Mouse (Mus musculus) stomach, embryonic 15.5 days (tissue): ENCODE data around the gene Olfr1394. TPM values are rescaled to one million over a fixed set of nuclear protein-coding genes. Genes with fewer than 3 reads are reported as not detected.

Experiments
- ATAC-seq: fragments of 200-750 bp; cut with Nextera tagmentation; 2 replicates; pipeline ENCODE4 v1.8.0; 2017; ENCODE audit warnings: low read depth, moderate number of reproducible peaks, moderate TSS enrichment; ENCODE audit not compliant: insufficient read depth, low FRiP score
- H3K27ac ChIP-seq: fragments of 300-500 bp; sonication (generic); 2 replicates; pipeline ENCODE4 v1.5.1; 2015; ENCODE audit warnings: mild to moderate bottlenecking, inconsistent platforms
- H3K27me3 ChIP-seq: fragments of 300-500 bp; sonication (generic); replicated peaks from 2 replicates; pipeline ENCODE4 v1.6.1; 2015; ENCODE audit warnings: inconsistent platforms
- H3K36me3 ChIP-seq: fragments of 300-500 bp; sonication (generic); 2 replicates; pipeline ENCODE4 v1.6.1; 2015; ENCODE audit warnings: inconsistent platforms
- H3K4me1 ChIP-seq: fragments of 300-500 bp; sonication (generic); 2 replicates; pipeline ENCODE4 v1.6.1; 2015; ENCODE audit warnings: inconsistent platforms
- H3K4me2 ChIP-seq: fragments of 300-500 bp; sonication (generic); 2 replicates; pipeline ENCODE4 v1.6.1; 2015; ENCODE audit warnings: mild to moderate bottlenecking, inconsistent platforms
- H3K4me3 ChIP-seq: fragments of 300-500 bp; sonication (generic); replicated peaks from 2 replicates; pipeline ENCODE4 v1.5.1; 2015; ENCODE audit warnings: inconsistent platforms
- H3K9ac ChIP-seq: fragments of 300-500 bp; sonication (generic); 2 replicates; pipeline ENCODE4 v1.6.1; 2015; ENCODE audit warnings: inconsistent platforms
- H3K9me3 ChIP-seq: fragments of 300-500 bp; sonication (generic); 2 replicates; pipeline ENCODE4 v1.6.1; 2016; ENCODE audit warnings: inconsistent platforms
- WGBS: fragments of 180-500 bp; shearing (Covaris S2); methylation state at CpG from one replicate; pipeline ENCODE4 v1.1.7; 2015; 5-methylcytosine and 5-hydroxymethylcytosine counted together
- polyA plus RNA-seq: library from polyadenylated mRNA; unstranded; fragments of >200 nt; fragmentation: Nextera tagmentation; extraction: Ambion mirVana; gene quantifications from 2 replicates; pipeline ENCODE4 v1.2.1, GENCODE M21; 2015

The Olfr1394 gene
- polyA plus RNA-seq, result not detected in 2 replicates

GRCm38 (mm10) chr11:49154077-49154476 lies at the start of gene Olfr1394:
Gene Olfr1394, plus strand, starts transcription at chr11:49154377.
- WGBS, result 82% methylated on average over 1 of the region's 1 CpGs
- H3K36me3 ChIP-seq, result no peaks in the 10 kb centered on the region
- H3K9me3 ChIP-seq, result no peaks in the 10 kb centered on the region
- H3K4me1 ChIP-seq, result no peaks in the 10 kb centered on the region
- H3K4me3 ChIP-seq, result no peak within 1 kb of the TSS
- ATAC-seq, result no peak
- no peak within 1 kb of the TSS for H3K4me2 ChIP-seq
- no peaks in the 10 kb centered on the region for H3K27me3 ChIP-seq
- no peak within 1 kb of the TSS for H3K27ac ChIP-seq
- no peak within 1 kb of the TSS for H3K9ac ChIP-seq

GRCm38 (mm10) chr11:49105752-49106151 lies 48.4 kb upstream of the Olfr1394 start:
- Histone ChIP-seq H3K27ac (no peak overlapping the region), H3K4me2 (no peak overlapping the region), H3K27me3 (no peaks in the 10 kb centered on the region), H3K9me3 (no peaks in the 10 kb centered on the region), H3K9ac (no peak overlapping the region), H3K36me3 (no peaks in the 10 kb centered on the region), H3K4me1 (no peaks in the 10 kb centered on the region), H3K4me3 (no peak overlapping the region)
- no peak for ATAC-seq
- WGBS, result 81% methylated on average over 1 of the region's 1 CpGs

DNA sequence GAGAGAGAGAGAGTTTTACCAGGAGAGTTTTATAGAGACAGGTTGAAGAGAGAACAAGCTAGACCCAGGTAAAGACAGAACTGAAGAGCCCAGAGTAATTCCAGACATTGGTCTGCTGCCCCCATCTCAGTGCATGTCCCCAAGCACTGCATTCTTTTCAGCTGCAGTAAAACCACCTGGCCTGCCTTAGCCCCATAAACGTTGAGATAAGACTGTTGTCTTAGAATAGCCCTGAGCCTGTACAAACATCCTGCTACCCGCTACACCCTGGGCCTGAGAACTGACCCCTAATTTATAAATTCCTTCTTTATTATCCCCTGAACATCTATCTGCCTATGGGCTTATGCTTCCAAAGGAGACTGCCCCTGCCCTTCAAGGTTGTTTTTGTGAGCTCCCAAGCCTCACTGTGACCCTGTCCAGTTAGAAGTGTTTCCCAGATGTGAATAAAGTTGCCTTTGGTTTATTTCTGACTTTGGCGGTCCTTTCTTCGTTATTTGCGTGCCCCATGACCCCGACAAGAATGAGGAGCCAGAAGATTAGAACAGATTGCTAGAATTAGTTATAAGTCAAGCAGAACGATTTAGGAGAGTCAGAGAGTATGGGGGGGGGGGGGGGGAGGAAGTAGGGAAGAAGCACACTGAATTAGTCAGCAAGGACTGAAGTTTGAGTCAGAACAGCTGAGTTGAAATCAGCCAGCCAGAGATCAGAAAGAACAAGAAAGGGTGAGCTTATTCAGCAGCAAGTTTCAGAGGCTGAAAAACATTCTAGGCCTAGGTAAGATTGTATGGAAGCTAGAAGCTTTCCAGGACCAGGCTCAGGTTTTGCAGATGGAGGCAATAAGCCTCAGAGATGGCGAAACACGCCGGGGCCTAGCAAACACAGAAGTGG lies 46.3 kb upstream of the Olfr1394 start:
- H3K4me3 ChIP-seq, result no peak overlapping the region
- 0 out of 2 replicates have a peak, but pooled peaks have one; percentile 43 for ATAC-seq
- 46% methylated on average over 10 of the region's 10 CpGs for WGBS

GRCm38 (mm10) chr11:49108833-49109232 lies 45.3 kb upstream of the Olfr1394 start:
- H3K9ac ChIP-seq, result no peak overlapping the region
- no peaks in the 10 kb centered on the region for H3K27me3 ChIP-seq
- no peaks in the 10 kb centered on the region for H3K9me3 ChIP-seq
- no peaks in the 10 kb centered on the region for H3K36me3 ChIP-seq
- 34% methylated on average over 1 of the region's 1 CpGs for WGBS
- ATAC-seq, result no peak
- no peaks in the 10 kb centered on the region for H3K4me1 ChIP-seq
- no peak overlapping the region for H3K4me2 ChIP-seq
- H3K27ac ChIP-seq, result no peak overlapping the region
- H3K4me3 ChIP-seq, result no peak overlapping the region

More for the DNA sequence above, 46.3 kb upstream of the Olfr1394 start:
- H3K27ac ChIP-seq, result no peak overlapping the region
- H3K27me3 ChIP-seq, result no peaks in the 10 kb centered on the region
- H3K4me2 ChIP-seq, result no peak overlapping the region
- H3K9ac ChIP-seq, result no peak overlapping the region
- H3K4me1 ChIP-seq, result no peaks in the 10 kb centered on the region
- no peaks in the 10 kb centered on the region for H3K36me3 ChIP-seq
- no peaks in the 10 kb centered on the region for H3K9me3 ChIP-seq

DNA sequence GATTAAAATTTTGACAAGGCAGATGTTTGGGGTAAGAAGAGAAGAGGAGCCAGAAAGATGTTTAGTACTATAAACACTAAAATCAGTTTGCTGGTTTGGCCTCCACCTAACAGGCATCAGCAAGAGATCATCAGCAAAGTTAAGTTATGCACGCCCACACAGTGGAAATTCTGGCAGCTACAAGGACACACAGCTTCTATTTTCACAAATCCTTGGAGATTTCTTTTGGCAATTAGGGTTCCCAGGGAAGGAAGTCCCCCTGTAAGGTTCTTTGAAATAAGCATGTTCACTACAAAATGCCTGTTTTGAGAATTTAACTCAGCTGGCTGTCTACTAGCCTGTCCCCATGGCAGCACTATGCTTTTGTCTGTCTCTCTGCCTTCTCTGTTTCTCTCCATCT lies 43.2 kb upstream of the Olfr1394 start:
- no peak overlapping the region for H3K4me2 ChIP-seq
- H3K9ac ChIP-seq, result no peak overlapping the region
- no peaks in the 10 kb centered on the region for H3K27me3 ChIP-seq
- no peaks in the 10 kb centered on the region for H3K36me3 ChIP-seq
- no peaks in the 10 kb centered on the region for H3K9me3 ChIP-seq
- H3K4me1 ChIP-seq, result no peaks in the 10 kb centered on the region
- ATAC-seq, result no peak
- WGBS, result 44% methylated on average over 1 of the region's 1 CpGs
- H3K4me3 ChIP-seq, result no peak overlapping the region
- no peak overlapping the region for H3K27ac ChIP-seq

- 65% methylated on average over 6 of the region's 6 CpGs for WGBS
- Histone ChIP-seq H3K27ac (no peak overlapping the region), H3K4me2 (no peak overlapping the region), H3K9ac (no peak overlapping the region), H3K27me3 (no peaks in the 10 kb centered on the region), H3K36me3 (no peaks in the 10 kb centered on the region), H3K9me3 (no peaks in the 10 kb centered on the region), H3K4me3 (no peak overlapping the region), H3K4me1 (no peaks in the 10 kb centered on the region)
- ATAC-seq, result no peak
Observed at GRCm38 (mm10) chr11:49112624-49113219, 41.5 kb upstream of the Olfr1394 start.

- H3K4me1 ChIP-seq, result no peaks in the 10 kb centered on the region
- H3K27me3 ChIP-seq, result no peaks in the 10 kb centered on the region
- no peaks in the 10 kb centered on the region for H3K9me3 ChIP-seq
- no peak overlapping the region for H3K27ac ChIP-seq
- WGBS, result 48% methylated on average over 2 of the region's 2 CpGs
- no peak for ATAC-seq
- no peak overlapping the region for H3K4me3 ChIP-seq
- no peaks in the 10 kb centered on the region for H3K36me3 ChIP-seq
- H3K9ac ChIP-seq, result no peak overlapping the region
- H3K4me2 ChIP-seq, result no peak overlapping the region
Observed at GRCm38 (mm10) chr11:49114158-49114557, 40.0 kb upstream of the Olfr1394 start.

- no peak within 1 kb of the TSS for H3K4me2 ChIP-seq
- no peaks in the 10 kb centered on the region for H3K9me3 ChIP-seq
- H3K4me1 ChIP-seq, result no peaks in the 10 kb centered on the region
- no peak within 1 kb of the TSS for H3K4me3 ChIP-seq
- no peak within 1 kb of the TSS for H3K27ac ChIP-seq
- H3K9ac ChIP-seq, result no peak within 1 kb of the TSS
- no peak for ATAC-seq
- no peaks in the 10 kb centered on the region for H3K36me3 ChIP-seq
- no peaks in the 10 kb centered on the region for H3K27me3 ChIP-seq
Observed at GRCm38 (mm10) chr11:49114774-49115173, 39.4 kb upstream of the Olfr1394 start, which contains the start of gene Olfr1396. Gene Olfr1396, minus strand, starts transcription at chr11:49114874.

DNA sequence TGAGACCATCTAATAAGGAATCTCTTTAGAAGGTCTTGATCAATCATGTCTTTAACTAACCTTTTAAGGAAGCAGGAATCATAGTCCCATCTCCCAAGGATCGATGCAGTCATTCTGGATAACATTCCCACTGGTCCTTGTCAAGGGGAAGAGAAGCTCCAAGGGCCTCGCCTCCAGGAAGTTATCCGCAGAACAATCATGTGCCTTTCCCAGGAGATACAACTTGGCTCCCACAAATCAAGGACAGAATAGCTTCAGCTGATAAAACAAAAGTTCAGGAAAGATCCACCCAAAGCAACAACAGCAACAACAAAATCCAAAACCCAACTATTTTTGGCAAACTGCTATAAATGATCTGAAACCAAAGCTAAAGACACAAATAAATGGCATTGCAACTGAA lies 34.5 kb upstream of the Olfr1394 start:
- H3K4me2 ChIP-seq, result no peak overlapping the region
- H3K9ac ChIP-seq, result no peak overlapping the region
- no peaks in the 10 kb centered on the region for H3K27me3 ChIP-seq
- 82% methylated on average over 3 of the region's 3 CpGs for WGBS
- no peaks in the 10 kb centered on the region for H3K4me1 ChIP-seq
- ATAC-seq, result no peak
- H3K27ac ChIP-seq, result no peak overlapping the region
- no peaks in the 10 kb centered on the region for H3K9me3 ChIP-seq
- no peak overlapping the region for H3K4me3 ChIP-seq
- no peaks in the 10 kb centered on the region for H3K36me3 ChIP-seq

DNA sequence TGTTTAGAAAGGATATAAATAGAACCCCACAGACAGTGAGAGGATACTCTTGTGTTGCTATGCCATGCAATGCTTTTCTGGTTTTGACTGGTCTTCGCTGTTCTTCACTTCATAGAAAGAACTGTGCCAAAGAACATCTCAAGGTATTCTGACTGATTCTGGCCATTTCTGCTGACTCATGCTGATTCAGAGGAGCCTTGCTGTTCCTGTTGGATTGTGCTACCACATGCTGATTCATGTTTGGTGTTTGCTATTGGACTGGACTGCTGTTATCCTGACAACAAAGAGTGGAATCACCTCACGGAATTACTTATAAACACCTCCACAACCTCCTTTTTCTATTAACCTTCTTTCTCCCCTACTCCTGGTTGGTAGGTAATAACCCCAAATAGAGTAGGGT lies 30.0 kb upstream of the Olfr1394 start:
- H3K27ac ChIP-seq, result no peak overlapping the region
- no peaks in the 10 kb centered on the region for H3K27me3 ChIP-seq
- ATAC-seq, result no peak
- no peaks in the 10 kb centered on the region for H3K9me3 ChIP-seq
- no peak overlapping the region for H3K9ac ChIP-seq
- 89% methylated on average over 2 of the region's 2 CpGs for WGBS
- no peaks in the 10 kb centered on the region for H3K4me1 ChIP-seq
- H3K4me2 ChIP-seq, result no peak overlapping the region
- H3K36me3 ChIP-seq, result no peaks in the 10 kb centered on the region
- H3K4me3 ChIP-seq, result no peak overlapping the region

DNA sequence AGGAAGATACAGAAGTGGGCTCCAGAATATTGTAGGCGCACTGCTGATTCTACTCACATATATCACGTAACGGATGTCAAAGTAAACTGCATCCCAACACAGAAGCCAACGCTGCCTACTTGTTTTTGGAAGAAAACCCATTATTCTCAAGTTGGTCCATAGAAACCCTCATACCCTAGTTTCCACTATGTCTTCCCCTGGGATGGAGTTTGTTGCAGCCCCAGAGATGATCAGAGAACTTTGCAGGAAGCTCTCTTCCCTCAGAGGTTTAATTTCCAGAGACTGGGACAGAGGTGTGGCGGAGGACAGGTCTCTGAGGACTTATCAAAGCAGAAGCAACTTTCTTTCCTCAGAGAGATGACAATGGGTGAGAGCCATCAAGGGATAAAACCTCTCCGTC lies 12.2 kb upstream of the Olfr1394 start, which contains the start of gene Olfr1395:
TSS of gene Olfr1395 (plus strand) at position 301 of the 400 bp plus-strand sequence.
- H3K27ac ChIP-seq, result no peak within 1 kb of the TSS
- no peak within 1 kb of the TSS for H3K4me3 ChIP-seq
- no peaks in the 10 kb centered on the region for H3K27me3 ChIP-seq
- H3K4me1 ChIP-seq, result no peaks in the 10 kb centered on the region
- H3K9me3 ChIP-seq, result no peaks in the 10 kb centered on the region
- no peak for ATAC-seq
- WGBS, result 85% methylated on average over 6 of the region's 6 CpGs
- H3K36me3 ChIP-seq, result no peaks in the 10 kb centered on the region
- no peak within 1 kb of the TSS for H3K4me2 ChIP-seq
- no peak within 1 kb of the TSS for H3K9ac ChIP-seq
